Mouse (Mus musculus) G1E (cell line): ENCODE measurements at regions not wholly inside any gene's neighbourhood (a gene's known extent, or its start where the extent isn't known, plus 50 kb on each side); places are given as distances from the start of the nearest gene placed in this dataset.
"Not testable (repeated sequence)": the region's sequence is repeated elsewhere in the genome, so short reads cannot be mapped to it uniquely, and the experiment has no call there.

ENCODE experiments used
- CTCF ChIP-seq: IDR thresholded peaks from 2 replicates; pipeline ENCODE4 v1.5.1; 2012; ENCODE audit warnings: low read depth, low read length, inconsistent platforms, mixed read lengths
- GATA1 ChIP-seq: IDR thresholded peaks from 2 replicates; pipeline ENCODE4 v1.6.1; 2012; ENCODE audit warnings: borderline replicate concordance, low read length, inconsistent platforms, mixed read lengths
- GATA2 ChIP-seq: IDR thresholded peaks from 2 replicates; pipeline ENCODE4 v1.6.1; 2012; ENCODE audit warnings: low read depth, low read length, inconsistent platforms, borderline replicate concordance
- TAL1 ChIP-seq: conservative IDR thresholded peaks from 2 replicates; pipeline ENCODE4 v1.6.1; 2012; ENCODE audit warnings: low read depth, low read length, inconsistent platforms, mixed read lengths

DNA sequence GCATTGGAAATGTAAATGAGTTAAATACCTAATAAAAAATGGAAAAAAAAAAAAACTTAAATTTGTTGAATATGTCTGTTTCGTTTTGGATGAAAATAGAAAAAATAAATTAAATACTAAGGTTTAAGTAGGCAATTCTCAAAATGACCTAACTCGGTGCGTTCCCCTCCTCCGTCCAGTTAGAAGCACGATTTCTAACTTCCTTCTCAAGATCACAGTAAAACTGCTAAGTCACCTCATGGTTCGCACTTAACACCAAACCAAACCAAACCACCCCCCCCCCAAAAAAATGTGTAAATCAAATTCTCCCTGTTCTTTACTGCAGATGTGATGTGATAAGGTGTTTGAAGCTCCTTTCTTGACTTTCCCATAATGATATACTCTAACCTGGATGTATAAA is 296.8 kb downstream of the Rprm start:
- not testable (repeated sequence) for TF ChIP-seq TAL1, GATA1, CTCF, GATA2
